Mouse (Mus musculus) lung, postnatal 14 days (tissue): ENCODE results near the gene Rp2.
"Not testable (repeated sequence)": the region's sequence is repeated elsewhere in the genome, so short reads cannot be mapped to it uniquely, and the experiment has no call there.

Experiments used
- DNase-seq: peaks from one replicate; pipeline ENCODE4 v3.0.0; 2021

Gene Rp2

GRCm38 (mm10) chrX:20364391-20365365, at the start of gene Rp2:
Gene Rp2, plus strand, starts transcription at chrX:20364481.
- peak; percentile 78 for DNase-seq

GRCm38 (mm10) chrX:20332756-20333155, 31.5 kb upstream of the Rp2 start:
- no peak for DNase-seq

- DNase-seq, result peak; percentile 67
Observed at GRCm38 (mm10) chrX:20335722-20336121, 28.6 kb upstream of the Rp2 start.

- DNase-seq, result no peak
Observed at GRCm38 (mm10) chrX:20344980-20345379, 19.3 kb upstream of the Rp2 start.

- no peak for DNase-seq
Observed at GRCm38 (mm10) chrX:20346355-20346754, 17.9 kb upstream of the Rp2 start.

- not testable (repeated sequence) for DNase-seq
Observed at GRCm38 (mm10) chrX:20350241-20350640, 14.0 kb upstream of the Rp2 start.

GRCm38 (mm10) chrX:20355283-20355682, 9.0 kb upstream of the Rp2 start:
- no peak for DNase-seq

GRCm38 (mm10) chrX:20356309-20356708, 8.0 kb upstream of the Rp2 start:
- DNase-seq, result no peak

- DNase-seq, result no peak
Observed at GRCm38 (mm10) chrX:20366036-20366435, 1.8 kb downstream of the Rp2 start.

GRCm38 (mm10) chrX:20379347-20380014, 15.2 kb downstream of the Rp2 start:
- DNase-seq, result no peak

- no peak for DNase-seq
Observed at GRCm38 (mm10) chrX:20382260-20382659, 18.0 kb downstream of the Rp2 start.

- DNase-seq, result no peak
Observed at GRCm38 (mm10) chrX:20387006-20387405, 22.7 kb downstream of the Rp2 start.

GRCm38 (mm10) chrX:20391964-20392363, 27.7 kb downstream of the Rp2 start:
- not testable (repeated sequence) for DNase-seq

- DNase-seq, result no peak
Observed at GRCm38 (mm10) chrX:20392942-20393341, 28.7 kb downstream of the Rp2 start.

- no peak for DNase-seq
Observed at GRCm38 (mm10) chrX:20404068-20404467, 39.8 kb downstream of the Rp2 start.

- DNase-seq, result no peak
Observed at GRCm38 (mm10) chrX:20406909-20407308, 42.6 kb downstream of the Rp2 start.

- DNase-seq, result no peak
Observed at GRCm38 (mm10) chrX:20407676-20408075, 43.4 kb downstream of the Rp2 start.

GRCm38 (mm10) chrX:20411382-20411781, 47.1 kb downstream of the Rp2 start:
- no peak for DNase-seq

GRCm38 (mm10) chrX:20412221-20412620, 47.9 kb downstream of the Rp2 start:
- no peak for DNase-seq

- no peak for DNase-seq
Observed at GRCm38 (mm10) chrX:20414885-20415622, 50.8 kb downstream of the Rp2 start.

- no peak for DNase-seq
Observed at GRCm38 (mm10) chrX:20418461-20418860, 54.2 kb downstream of the Rp2 start.

GRCm38 (mm10) chrX:20419536-20419935, 55.3 kb downstream of the Rp2 start:
- no peak for DNase-seq

- DNase-seq, result peak; percentile 76
Observed at GRCm38 (mm10) chrX:20425140-20425838, 61.0 kb downstream of the Rp2 start, which contains the start of gene Jade3. Gene Jade3, plus strand, starts transcription at chrX:20425688.
